Mouse (Mus musculus) gastrocnemius, postnatal 4 days (tissue): Measurements from ENCODE around the gene 6030468B19Rik. TPM values are rescaled to one million over a fixed set of nuclear protein-coding genes. Genes with fewer than 3 reads are reported as not detected.
A peak's percentile ranks its signal among the peaks of the same experiment; 100 is the strongest.

Experiments used
- DNase-seq, 2 experiments: peaks; one replicate each; pipeline ENCODE4 v3.0.0; 2021 to 2022; ENCODE audit warnings: low spot score in 2 of 2, mixed read lengths in 2 of 2
- long read RNA-seq, 2 experiments: library from polyadenylated mRNA; stranded (forward); transcript quantifications; one replicate each; pipeline ENCODE4 v2.0.0; 2021
- total RNA-seq, 2 experiments: library from RNA; stranded (reverse); gene quantifications; 2 replicates each; pipeline ENCODE4 v1.2.3; 2021

The 6030468B19Rik gene
- total RNA-seq: not detected
- long read RNA-seq, experiment 1: 0 reads
- long read RNA-seq, experiment 2, partial matches to known transcripts: 0 of 3 reads
- long read RNA-seq, experiment 2, other reads (novel, unspliced or antisense): 1 of 3 reads

DNA sequence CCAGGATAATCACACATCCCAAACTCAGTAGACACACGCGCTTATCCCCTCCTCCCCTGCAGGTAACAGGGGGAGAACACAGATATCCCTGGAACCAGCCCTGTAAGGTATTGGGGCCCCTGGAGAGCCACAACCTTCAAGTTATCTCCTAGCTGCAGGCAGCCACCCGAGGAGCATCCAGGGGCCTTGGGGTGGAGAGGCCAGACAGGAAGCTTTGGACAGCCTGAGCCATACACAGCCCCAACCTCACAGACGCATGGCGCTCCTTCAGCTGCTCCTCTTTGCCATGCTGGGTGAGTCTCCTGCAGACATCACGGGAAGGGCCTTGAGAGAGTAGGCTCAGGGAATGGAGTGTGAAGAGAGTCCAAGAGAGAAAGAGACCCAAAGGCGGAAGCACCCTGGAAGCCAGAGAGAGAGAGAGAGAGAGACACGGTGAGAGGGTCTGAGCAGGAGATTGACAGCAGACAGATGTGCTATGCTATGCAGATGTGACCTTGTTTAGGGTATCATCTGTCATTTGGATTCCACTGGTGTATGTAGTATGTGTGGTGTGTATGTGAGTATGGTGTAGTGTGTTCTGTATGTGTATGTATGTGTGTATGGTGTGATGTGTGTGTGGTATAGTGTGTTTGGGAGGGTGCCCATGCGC is at the start of gene 6030468B19Rik:
Gene 6030468B19Rik (plus strand): TSS at position 150 of the 649 bp plus-strand sequence.
- DNase-seq: no peak

GRCm38 (mm10) chr11:117748628-117749027 is 48.8 kb upstream of the 6030468B19Rik start:
- no peak for DNase-seq

GRCm38 (mm10) chr11:117749414-117749813 is 48.0 kb upstream of the 6030468B19Rik start:
- peak in 1 of 2 experiments; percentile 38 for DNase-seq

- DNase-seq: no peak
Measured at GRCm38 (mm10) chr11:117751544-117751943, 45.9 kb upstream of the 6030468B19Rik start.

DNA sequence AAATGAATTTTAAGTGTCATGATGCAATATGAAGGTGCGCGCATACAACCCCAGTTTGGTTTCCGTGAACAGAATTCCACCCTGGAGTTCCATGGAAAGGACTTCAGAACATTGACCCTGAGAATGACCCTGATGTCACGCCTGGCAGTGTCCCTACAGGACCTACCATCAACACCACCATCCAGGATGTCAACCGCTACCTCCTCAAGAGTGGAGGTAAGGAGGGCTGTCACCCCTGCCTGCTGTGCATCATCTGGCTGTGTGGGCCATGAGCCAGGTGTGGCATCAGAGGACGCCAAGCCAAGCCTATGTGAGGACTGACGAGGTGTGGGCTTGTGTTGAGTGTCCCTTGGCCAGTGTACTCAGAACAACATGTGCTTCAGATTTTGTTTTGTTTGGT is 41.6 kb upstream of the 6030468B19Rik start:
- no peak for DNase-seq

- DNase-seq: peak; percentile 12 to 40
Measured at GRCm38 (mm10) chr11:117759267-117759666, 38.2 kb upstream of the 6030468B19Rik start.

GRCm38 (mm10) chr11:117760374-117761119 is 36.9 kb upstream of the 6030468B19Rik start:
- DNase-seq: no peak

DNA sequence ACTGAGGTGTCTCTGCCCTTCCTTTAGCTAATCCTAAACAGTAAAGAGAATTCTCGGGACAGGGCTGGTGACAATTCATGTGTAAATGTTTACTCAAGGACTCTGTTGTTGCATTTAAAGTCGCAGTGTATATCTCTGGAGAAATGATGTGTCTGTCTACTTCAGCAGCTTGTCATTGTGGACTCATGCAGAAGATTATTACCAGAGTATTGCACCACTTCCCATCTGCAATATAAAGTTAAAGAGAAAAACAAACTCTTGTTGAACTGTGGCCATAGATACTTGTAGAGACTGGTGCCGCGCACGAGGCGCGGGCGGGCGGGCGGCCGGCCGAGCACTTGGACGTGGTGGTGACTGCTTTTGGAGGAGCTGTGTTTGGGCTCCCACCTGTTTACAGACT is 35.7 kb upstream of the 6030468B19Rik start:
- no peak for DNase-seq

DNA sequence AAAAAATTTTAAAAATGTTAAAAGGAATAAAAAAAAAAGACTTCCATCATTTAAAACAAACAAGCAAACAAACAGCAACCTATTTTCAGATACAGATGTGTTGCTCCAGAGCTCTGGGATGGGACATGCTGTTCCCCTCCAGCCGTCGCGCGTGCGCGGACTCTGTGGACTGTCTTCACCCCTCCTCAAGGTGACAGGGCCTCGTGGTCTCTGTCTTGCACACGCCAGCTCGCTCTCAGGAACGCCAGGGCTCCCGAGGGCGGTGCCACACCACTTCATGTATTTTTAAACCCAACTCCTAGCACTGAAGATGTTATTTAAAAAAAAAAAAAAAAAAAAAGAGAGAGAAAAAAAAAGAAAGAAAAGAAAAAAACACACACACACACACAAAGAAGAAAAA is 35.2 kb upstream of the 6030468B19Rik start:
- no peak for DNase-seq

GRCm38 (mm10) chr11:117764319-117764718 is 33.1 kb upstream of the 6030468B19Rik start:
- no peak for DNase-seq

DNA sequence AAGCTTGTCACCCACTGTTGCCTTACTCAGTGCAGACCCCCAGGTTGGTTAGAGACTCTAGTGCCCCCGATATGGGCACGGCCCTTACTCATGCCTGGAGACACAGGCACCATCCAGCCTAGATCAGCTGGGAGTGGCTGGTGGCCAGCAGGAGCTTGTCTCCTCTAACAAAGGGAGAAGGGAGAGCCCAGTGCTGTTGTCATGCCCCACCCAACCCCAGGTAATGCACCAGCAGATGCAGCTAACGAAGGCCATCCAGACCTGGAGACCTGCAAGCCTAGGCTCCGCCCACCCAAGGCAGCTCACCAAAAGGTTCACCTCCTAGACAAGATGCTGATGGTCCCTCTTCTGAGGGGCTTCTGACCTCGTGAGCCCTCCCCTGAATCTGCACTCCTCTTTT is 32.1 kb upstream of the 6030468B19Rik start:
- no peak for DNase-seq

GRCm38 (mm10) chr11:117766275-117766674 is 31.2 kb upstream of the 6030468B19Rik start:
- no peak for DNase-seq

DNA sequence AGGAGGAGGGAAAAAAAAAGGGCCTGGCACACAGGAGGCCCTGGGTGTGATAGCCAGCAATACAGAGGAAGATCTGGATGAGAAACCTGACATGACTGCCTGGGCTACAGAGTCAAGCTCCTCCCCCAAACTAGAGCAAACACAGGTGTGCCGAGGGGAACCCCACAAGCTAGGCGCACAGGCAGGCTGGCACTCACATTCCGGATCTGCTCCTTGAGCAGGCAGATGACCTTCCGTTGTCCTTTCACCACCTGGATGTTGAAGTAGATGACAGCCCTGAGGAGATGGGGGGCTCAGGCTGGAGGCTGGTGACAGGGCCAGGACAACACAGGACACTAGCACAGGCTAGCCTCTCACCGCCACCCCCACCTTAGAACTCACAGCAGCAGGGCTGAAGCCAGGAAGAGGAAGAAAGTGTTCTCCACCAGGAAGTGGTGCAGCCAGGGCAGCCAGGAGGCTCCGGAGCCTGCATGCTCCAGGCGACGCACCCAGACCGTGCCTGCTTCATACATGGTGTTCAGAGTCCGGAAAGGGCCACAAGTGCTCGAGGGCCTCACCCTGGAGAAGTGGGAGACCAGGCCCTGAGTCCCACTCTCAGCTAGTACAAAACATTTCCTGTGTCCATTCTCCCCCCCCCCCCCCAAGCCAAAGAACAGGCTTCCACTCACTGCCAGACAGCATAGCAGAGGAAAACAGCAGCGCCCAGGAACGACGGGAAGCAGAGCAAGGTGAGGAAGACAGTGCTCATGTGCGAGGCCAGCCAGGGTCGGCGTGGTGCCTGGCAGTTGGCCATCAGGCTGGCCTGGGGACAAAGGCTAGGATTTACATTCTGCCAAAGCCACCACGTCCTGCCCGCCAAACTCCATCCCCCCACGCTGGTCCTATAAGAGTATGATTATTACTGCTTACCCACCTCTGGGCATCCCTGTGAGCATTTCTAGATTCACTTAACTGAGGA is 28.5 kb upstream of the 6030468B19Rik start:
- DNase-seq: no peak

DNA sequence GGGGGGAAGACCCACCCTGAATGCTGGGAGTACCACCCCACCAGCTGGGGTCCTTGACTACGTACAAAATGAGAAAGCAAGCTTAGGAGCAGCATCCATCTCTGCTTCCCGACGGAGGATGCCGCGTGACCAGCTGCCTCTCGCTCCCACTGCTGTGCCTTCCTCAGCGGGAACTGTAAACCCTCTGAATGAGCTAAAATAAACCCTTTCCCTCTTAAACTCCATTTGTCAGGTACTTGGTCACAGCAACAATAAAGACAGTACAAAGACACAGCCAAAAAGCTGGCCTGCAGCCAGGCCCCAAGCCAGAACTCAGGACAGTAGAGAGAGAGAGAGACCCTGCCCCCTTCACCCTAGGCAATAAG is 27.8 kb upstream of the 6030468B19Rik start:
- no peak for DNase-seq

- DNase-seq: no peak
Measured at GRCm38 (mm10) chr11:117770407-117770806, 27.1 kb upstream of the 6030468B19Rik start.

GRCm38 (mm10) chr11:117772352-117772751 is 25.1 kb upstream of the 6030468B19Rik start:
- no peak for DNase-seq

- no peak for DNase-seq
Measured at GRCm38 (mm10) chr11:117774925-117775324, 22.5 kb upstream of the 6030468B19Rik start.

DNA sequence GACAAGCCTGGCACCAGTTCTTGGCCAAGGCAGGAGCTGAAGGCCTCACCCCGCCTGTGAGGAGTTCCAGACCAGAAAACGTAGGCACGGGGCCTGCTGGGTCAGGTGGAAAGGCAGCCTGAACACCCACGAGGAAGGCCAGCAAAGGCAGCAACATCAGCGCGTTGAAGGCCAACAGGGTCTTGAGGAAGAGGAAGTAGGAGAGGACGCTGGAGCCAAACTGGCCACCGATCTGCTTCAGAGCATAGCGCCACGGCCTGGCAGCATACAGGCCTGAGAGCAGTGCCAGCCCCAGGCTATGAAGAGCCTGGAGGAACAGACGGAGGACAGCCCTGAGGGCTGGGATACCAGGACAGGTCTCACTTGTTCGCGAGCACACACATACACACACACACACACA is 21.9 kb upstream of the 6030468B19Rik start:
- DNase-seq: no peak

DNA sequence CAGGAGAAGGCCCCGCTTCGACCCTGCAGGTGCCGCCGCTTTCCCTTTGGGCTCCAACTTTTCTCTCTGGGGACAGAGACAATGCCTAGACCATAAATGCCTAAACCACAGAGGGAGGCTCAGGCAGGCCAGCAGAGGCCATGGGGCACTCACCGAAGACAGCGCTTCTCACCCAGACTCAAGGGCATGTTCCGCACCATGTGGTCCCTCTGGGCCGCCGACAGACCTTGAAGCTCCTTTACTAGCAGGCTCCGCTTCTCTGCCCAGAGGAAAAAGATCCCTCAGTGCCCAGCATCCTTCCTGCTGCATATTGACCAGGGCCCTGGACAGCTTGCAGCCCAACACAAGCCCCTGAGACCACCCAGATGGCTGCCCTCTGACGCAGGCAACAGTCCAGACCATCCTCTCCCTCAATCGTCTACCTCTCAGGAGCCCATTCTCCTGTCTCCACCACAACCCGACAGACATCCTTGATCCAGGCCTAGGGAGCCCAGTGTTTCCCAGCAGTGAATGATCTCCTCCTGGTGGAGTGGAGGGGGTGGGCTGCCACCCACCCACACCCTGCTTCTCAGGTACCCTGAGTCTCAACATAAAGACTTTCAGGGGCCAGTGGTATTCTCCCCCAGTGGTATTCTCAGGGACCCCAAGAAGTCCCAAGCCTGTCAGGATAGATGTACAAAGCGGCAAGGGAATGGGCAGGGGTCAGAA is 21.2 kb upstream of the 6030468B19Rik start:
- no peak for DNase-seq

- no peak for DNase-seq
Measured at GRCm38 (mm10) chr11:117777111-117777510, 20.3 kb upstream of the 6030468B19Rik start.

DNA sequence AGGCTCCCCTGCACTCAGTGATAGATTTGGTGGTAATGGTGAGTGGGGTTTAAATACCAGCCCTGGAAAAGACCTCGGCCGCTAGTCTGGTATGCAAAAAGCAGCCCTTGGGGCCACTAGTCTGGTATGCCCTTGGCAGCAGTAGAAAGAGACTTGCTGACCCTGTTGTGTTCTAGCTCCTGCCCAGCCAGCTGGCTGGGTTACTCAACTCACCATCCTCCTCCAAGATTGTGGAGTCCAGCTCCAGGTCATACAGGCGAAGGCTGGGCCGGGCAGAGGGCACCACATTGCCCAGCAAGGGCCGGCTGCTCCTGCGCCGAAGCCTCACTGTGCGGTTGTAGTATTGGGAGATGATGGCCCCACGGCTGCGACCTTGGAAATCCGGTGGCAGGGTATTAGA is 19.4 kb upstream of the 6030468B19Rik start:
- no peak for DNase-seq
